Mouse (Mus musculus): Measurements from ENCODE around the gene Kcnk6. TPM values are rescaled to one million over a fixed set of nuclear protein-coding genes. Genes with fewer than 3 reads are reported as not detected.

Kcnk6 gene
- polyA plus RNA-seq, 1 experiment from 2014 or later, result 0.21 TPM

DNA sequence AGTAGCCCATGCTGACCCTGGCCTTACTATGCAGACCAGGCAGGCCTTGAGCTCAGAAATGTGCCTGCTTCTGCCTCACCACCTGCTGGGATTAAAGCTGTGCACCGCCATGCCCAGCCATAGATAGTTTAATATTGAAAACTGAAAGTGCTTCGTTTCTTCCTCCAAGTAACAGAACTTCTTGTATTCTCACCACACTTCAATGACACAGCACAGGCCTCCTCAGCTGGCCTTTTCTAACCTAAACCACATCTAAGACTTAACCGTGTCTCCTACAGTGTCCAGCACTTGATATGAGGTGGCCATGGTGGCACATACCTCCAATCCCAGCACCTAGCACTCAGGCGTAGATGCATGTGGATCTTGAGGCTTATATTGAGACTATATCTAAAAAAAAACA is 38.1 kb upstream of the Kcnk6 start:
- no peak for DNase-seq (ENCODE audit: low spot score)
- Histone ChIP-seq H3K36me3 (ENCODE audit: control insufficient read depth, insufficient read depth, low read length) (no peaks in the 10 kb centered on the region), H3K9me3 (ENCODE audit: control insufficient read depth, low read length) (no peaks in the 10 kb centered on the region), H3K27ac (ENCODE audit: low read depth, low read length) (no peak overlapping the region), H3K27me3 (ENCODE audit: control insufficient read depth, insufficient read depth, low read length) (no peaks in the 10 kb centered on the region), H3K4me2 (ENCODE audit: low read depth, low read length, severe bottlenecking) (no peak overlapping the region), H3K9ac (ENCODE audit: low read length) (no peak overlapping the region), H3K4me3 (ENCODE audit: low read depth, low read length) (no peak overlapping the region), H3K4me1 (replicated peaks; ENCODE audit: control insufficient read depth, insufficient read depth, low read length) (no peaks in the 10 kb centered on the region)
- no peak for ATAC-seq (replicated peaks; ENCODE audit: low FRiP score)
- 85% methylated on average over 4 of the region's 4 CpGs for WGBS

DNA sequence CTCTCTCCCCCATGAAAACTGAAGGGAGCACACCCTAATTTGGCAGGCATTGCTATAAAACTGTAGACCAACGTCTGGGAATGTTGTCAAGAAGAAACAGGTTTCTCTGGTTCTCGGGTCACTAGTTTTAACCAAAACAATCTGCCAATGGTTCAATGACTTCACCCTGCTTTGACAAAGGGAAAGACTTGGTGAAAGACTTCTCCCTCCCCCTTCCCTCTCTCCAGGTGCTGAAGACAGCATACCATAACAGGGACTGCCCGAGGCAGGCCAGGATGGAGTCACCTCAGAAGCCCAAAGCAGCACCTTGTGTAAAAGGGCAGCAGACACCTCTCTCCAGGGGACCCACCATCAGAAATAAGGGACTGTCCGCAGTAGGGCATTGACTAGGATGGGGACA is 34.6 kb upstream of the Kcnk6 start:
- DNase-seq (ENCODE audit: low spot score), result no peak
- WGBS, result 61% methylated on average over 4 of the region's 4 CpGs
- no peaks in the 10 kb centered on the region for H3K9me3 ChIP-seq (ENCODE audit: control insufficient read depth, low read length)

DNA sequence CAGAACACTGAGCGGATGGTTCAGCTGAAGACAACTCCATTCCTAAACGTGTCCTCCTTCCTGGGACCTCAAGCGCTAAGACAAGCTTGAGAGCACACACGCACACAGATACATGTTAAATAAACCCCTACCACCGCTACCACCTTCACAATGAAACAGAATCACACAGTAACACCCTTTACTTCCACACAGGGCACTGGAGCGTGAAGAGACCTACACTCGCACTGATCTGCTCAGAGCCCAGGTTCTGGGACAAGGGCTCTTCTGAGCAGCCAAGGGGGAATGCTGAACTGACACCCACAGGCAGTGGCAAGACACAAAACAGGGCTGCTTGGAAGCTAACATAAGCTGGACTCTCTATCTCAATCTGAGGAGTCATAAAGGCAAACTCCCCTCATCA is 33.3 kb upstream of the Kcnk6 start:
- H3K36me3 ChIP-seq (ENCODE audit: control insufficient read depth, insufficient read depth, low read length), result no peaks in the 10 kb centered on the region
- H3K4me3 ChIP-seq (ENCODE audit: low read depth, low read length), result no peak overlapping the region
- H3K9ac ChIP-seq (ENCODE audit: low read length), result no peak overlapping the region
- no peaks in the 10 kb centered on the region for H3K4me1 ChIP-seq (replicated peaks; ENCODE audit: control insufficient read depth, insufficient read depth, low read length)
- H3K4me2 ChIP-seq (ENCODE audit: low read depth, low read length, severe bottlenecking), result no peak overlapping the region
- ATAC-seq (replicated peaks; ENCODE audit: low FRiP score) (no peak), DNase-seq (ENCODE audit: low spot score) (no peak)
- 82% methylated on average over 7 of the region's 7 CpGs for WGBS
- H3K9me3 ChIP-seq (ENCODE audit: control insufficient read depth, low read length), result no peaks in the 10 kb centered on the region
- no peaks in the 10 kb centered on the region for H3K27me3 ChIP-seq (ENCODE audit: control insufficient read depth, insufficient read depth, low read length)
- no peak overlapping the region for H3K27ac ChIP-seq (ENCODE audit: low read depth, low read length)

More for the DNA sequence above, 34.6 kb upstream of the Kcnk6 start:
- H3K4me1 ChIP-seq (replicated peaks; ENCODE audit: control insufficient read depth, insufficient read depth, low read length), result no peaks in the 10 kb centered on the region
- no peak overlapping the region for H3K4me3 ChIP-seq (ENCODE audit: low read depth, low read length)
- no peaks in the 10 kb centered on the region for H3K36me3 ChIP-seq (ENCODE audit: control insufficient read depth, insufficient read depth, low read length)
- no peak for ATAC-seq (replicated peaks; ENCODE audit: low FRiP score)
- H3K4me2 ChIP-seq (ENCODE audit: low read depth, low read length, severe bottlenecking), result no peak overlapping the region
- no peaks in the 10 kb centered on the region for H3K27me3 ChIP-seq (ENCODE audit: control insufficient read depth, insufficient read depth, low read length)
- no peak overlapping the region for H3K27ac ChIP-seq (ENCODE audit: low read depth, low read length)
- H3K9ac ChIP-seq (ENCODE audit: low read length), result no peak overlapping the region

DNA sequence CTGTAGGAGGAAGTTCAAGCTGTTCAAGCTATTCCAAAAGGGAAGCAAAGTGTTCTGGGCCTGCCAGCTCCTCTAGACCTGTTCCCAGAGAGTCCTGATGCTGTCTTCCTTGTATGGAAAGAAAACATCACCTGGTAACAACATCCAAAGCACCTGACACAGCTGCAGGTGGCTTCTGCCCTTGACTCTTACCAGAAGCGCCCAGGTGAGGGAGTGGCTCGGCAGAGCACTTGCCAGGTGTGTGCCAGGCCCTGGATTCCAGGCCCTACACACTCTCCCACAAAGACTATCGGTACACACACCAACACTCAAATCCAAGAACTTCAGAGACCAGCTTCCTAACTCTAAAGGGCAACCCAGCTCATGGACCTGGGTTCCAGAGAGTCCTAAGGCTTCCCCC is 31.5 kb upstream of the Kcnk6 start:
- Histone ChIP-seq H3K36me3 (ENCODE audit: control insufficient read depth, insufficient read depth, low read length) (no peaks in the 10 kb centered on the region), H3K4me2 (ENCODE audit: low read depth, low read length, severe bottlenecking) (no peak overlapping the region)
- 80% methylated on average over 3 of the region's 3 CpGs for WGBS

DNA sequence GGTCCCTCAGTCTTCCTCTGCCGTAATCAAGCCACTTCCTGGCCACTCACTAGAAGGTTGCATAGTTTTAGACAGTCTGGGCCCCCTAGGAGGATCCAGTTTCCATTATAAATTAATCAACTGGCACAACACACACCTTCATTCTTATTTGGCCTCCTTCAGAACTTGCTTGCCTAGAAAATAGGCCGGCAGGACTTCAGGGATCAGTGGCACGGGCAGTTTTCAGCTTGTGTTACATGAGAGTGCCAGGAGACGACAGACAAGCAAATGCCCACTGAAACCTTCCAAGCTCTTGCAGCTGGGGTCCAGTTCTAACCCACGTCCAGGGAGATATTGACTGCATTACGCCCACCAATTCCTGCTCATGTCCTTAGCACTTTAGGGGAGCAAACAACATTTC is 29.8 kb upstream of the Kcnk6 start:
- H3K9me3 ChIP-seq (ENCODE audit: control insufficient read depth, low read length), result no peaks in the 10 kb centered on the region

More for the DNA sequence above, 31.5 kb upstream of the Kcnk6 start:
- Histone ChIP-seq H3K4me3 (ENCODE audit: low read depth, low read length) (no peak overlapping the region), H3K27ac (ENCODE audit: low read depth, low read length) (no peak overlapping the region), H3K4me1 (replicated peaks; ENCODE audit: control insufficient read depth, insufficient read depth, low read length) (peaks cover 8% of the 10 kb centered on the region), H3K27me3 (ENCODE audit: control insufficient read depth, insufficient read depth, low read length) (no peaks in the 10 kb centered on the region), H3K9ac (ENCODE audit: low read length) (no peak overlapping the region), H3K9me3 (ENCODE audit: control insufficient read depth, low read length) (no peaks in the 10 kb centered on the region)
- DNase-seq (ENCODE audit: low spot score) (no peak), ATAC-seq (replicated peaks; ENCODE audit: low FRiP score) (no peak)

DNA sequence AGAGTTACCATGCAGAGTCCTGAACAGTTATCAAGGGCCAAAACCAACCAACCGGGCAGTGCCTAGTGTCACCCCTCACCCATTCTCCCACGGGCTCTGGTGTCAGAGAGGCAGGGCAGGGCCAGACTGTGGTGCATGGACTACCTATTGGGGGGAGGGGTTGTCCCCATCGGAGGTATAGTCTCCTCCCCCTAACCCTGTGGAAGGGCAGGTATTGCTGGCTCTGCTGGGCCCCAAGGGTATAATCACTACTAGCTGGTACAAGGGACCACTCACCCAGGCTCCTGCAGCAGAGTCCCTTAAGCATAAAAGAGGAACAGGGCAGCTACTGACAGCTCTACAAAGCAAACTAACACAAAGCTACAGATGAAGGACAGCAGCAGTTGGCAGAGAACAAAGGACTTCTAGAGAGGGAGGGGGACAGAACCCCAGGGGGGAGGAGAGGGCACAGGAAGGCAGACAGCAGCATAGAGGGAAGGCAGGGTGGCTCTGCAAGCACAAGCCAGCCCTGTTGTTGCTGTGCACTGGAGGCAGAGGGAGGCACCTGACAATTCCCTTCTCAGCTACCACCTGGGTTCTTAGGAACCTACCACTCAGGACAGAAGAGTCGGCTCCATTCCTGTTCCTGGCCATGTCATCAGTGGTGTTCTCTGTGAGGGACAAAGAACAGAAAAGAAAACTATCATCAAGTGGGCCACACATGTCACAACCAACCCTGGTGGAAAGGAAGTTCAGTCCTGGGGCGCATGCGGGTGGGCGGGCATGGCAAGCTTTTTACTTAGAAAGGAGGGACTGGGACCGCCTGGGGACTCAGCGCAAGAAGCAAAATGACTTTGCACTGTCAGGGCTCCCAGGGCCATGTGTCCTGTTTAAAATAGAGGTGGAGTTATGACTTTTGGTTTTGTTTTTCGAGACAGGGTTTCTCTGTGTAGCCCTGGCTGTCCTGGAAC is 27.7 kb upstream of the Kcnk6 start:
- 77% methylated on average over 10 of the region's 10 CpGs for WGBS
- H3K9me3 ChIP-seq (ENCODE audit: control insufficient read depth, low read length), result no peaks in the 10 kb centered on the region
- no peak overlapping the region for H3K4me3 ChIP-seq (ENCODE audit: low read depth, low read length)
- H3K4me2 ChIP-seq (ENCODE audit: low read depth, low read length, severe bottlenecking), result no peak overlapping the region
- H3K36me3 ChIP-seq (ENCODE audit: control insufficient read depth, insufficient read depth, low read length), result no peaks in the 10 kb centered on the region
- DNase-seq (ENCODE audit: low spot score), result no peak
- H3K27ac ChIP-seq (ENCODE audit: low read depth, low read length), result peak overlapping the region; percentile 41; the same call in 1 of the 2 replicates
- ATAC-seq (replicated peaks; ENCODE audit: low FRiP score), result peak; percentile 36; the same call in 1 of the 2 replicates
- H3K27me3 ChIP-seq (ENCODE audit: control insufficient read depth, insufficient read depth, low read length), result no peaks in the 10 kb centered on the region
- peaks cover 8% of the 10 kb centered on the region for H3K4me1 ChIP-seq (replicated peaks; ENCODE audit: control insufficient read depth, insufficient read depth, low read length)
- H3K9ac ChIP-seq (ENCODE audit: low read length), result 0 out of 2 replicates have a peak overlapping the region, but pooled peaks have one; percentile 29

More for the DNA sequence above, 29.8 kb upstream of the Kcnk6 start:
- WGBS, result 85% methylated on average over 6 of the region's 6 CpGs
- Histone ChIP-seq H3K27me3 (ENCODE audit: control insufficient read depth, insufficient read depth, low read length) (no peaks in the 10 kb centered on the region), H3K27ac (ENCODE audit: low read depth, low read length) (no peak overlapping the region), H3K4me3 (ENCODE audit: low read depth, low read length) (no peak overlapping the region), H3K36me3 (ENCODE audit: control insufficient read depth, insufficient read depth, low read length) (no peaks in the 10 kb centered on the region), H3K9ac (ENCODE audit: low read length) (no peak overlapping the region), H3K4me1 (replicated peaks; ENCODE audit: control insufficient read depth, insufficient read depth, low read length) (peaks cover 8% of the 10 kb centered on the region), H3K4me2 (ENCODE audit: low read depth, low read length, severe bottlenecking) (no peak overlapping the region)
- no peak for ATAC-seq (replicated peaks; ENCODE audit: low FRiP score)
- DNase-seq (ENCODE audit: low spot score), result no peak

DNA sequence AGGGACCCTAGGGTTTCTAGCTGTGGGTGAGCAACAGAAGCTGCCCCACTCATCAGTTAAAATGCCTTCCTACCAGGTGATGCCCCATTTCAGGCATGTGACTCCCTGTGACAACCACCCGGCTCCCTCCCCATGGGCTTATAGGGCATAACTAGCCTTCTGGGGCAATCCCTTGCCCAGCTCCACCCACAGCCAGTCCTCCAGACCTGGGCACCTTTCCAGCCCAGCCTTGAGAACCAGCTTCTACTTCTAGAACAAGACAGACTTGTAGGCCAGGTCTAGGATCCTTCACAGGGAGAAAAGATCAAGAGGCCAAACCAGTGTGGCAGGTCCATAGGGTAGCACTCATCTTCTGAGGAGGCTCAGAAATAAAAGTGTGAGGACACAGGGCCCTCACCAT is 25.1 kb upstream of the Kcnk6 start:
- 100% methylated on average over 1 of the region's 1 CpGs for WGBS
- Histone ChIP-seq H3K27ac (ENCODE audit: low read depth, low read length) (no peak overlapping the region), H3K4me2 (ENCODE audit: low read depth, low read length, severe bottlenecking) (no peak overlapping the region), H3K36me3 (ENCODE audit: control insufficient read depth, insufficient read depth, low read length) (no peaks in the 10 kb centered on the region), H3K9me3 (ENCODE audit: control insufficient read depth, low read length) (no peaks in the 10 kb centered on the region), H3K27me3 (ENCODE audit: control insufficient read depth, insufficient read depth, low read length) (no peaks in the 10 kb centered on the region), H3K9ac (ENCODE audit: low read length) (no peak overlapping the region), H3K4me3 (ENCODE audit: low read depth, low read length) (no peak overlapping the region), H3K4me1 (replicated peaks; ENCODE audit: control insufficient read depth, insufficient read depth, low read length) (peaks cover 8% of the 10 kb centered on the region)
- DNase-seq (ENCODE audit: low spot score) (no peak), ATAC-seq (replicated peaks; ENCODE audit: low FRiP score) (no peak)

DNA sequence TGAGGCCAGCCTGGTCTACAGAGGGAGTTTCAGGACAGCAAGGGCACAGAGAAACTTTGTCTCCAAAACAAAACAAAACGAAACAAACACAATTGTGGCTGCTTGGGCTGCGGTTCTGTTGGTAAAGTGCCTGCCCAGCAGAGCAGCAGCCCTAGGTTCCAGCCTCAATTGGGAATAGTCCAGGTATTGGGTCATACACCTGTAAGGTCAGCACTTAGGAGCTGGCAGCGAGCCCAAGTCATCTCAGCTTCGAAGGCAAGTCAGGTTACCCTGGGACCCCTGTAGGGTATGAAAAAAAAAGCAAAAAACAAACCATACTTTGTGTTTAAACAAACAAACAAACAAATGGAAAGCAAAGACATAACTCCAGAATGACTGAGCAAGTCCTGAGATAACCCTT is 23.6 kb upstream of the Kcnk6 start:
- Histone ChIP-seq H3K27ac (ENCODE audit: low read depth, low read length) (no peak overlapping the region), H3K4me2 (ENCODE audit: low read depth, low read length, severe bottlenecking) (no peak overlapping the region), H3K9me3 (ENCODE audit: control insufficient read depth, low read length) (no peaks in the 10 kb centered on the region), H3K4me1 (replicated peaks; ENCODE audit: control insufficient read depth, insufficient read depth, low read length) (peaks cover 8% of the 10 kb centered on the region), H3K36me3 (ENCODE audit: control insufficient read depth, insufficient read depth, low read length) (no peaks in the 10 kb centered on the region), H3K9ac (ENCODE audit: low read length) (no peak overlapping the region), H3K4me3 (ENCODE audit: low read depth, low read length) (no peak overlapping the region), H3K27me3 (ENCODE audit: control insufficient read depth, insufficient read depth, low read length) (no peaks in the 10 kb centered on the region)
- ATAC-seq (replicated peaks; ENCODE audit: low FRiP score) (no peak), DNase-seq (ENCODE audit: low spot score) (no peak)
- 92% methylated on average over 4 of the region's 4 CpGs for WGBS

DNA sequence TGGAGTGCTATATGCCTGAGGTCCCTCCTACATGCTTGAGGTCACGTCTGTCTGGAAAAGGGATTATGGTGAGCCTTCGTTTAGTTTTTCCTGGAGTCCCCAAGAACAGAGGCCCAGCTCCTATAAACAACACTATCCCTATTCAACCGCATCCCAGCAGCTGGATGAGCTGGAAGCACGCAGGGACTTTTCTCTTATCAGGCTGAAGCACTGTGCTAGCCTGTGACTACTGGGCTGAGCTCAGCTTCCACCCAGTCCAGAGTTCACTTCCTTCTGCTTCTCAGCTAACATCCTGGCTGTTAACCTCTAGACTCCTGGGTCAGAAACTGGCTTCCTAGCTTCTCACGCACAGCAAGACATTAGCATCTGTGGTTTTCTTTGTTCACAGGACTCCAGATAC is 21.5 kb upstream of the Kcnk6 start:
- no peak overlapping the region for H3K4me3 ChIP-seq (ENCODE audit: low read depth, low read length)
- ATAC-seq (replicated peaks; ENCODE audit: low FRiP score) (no peak), DNase-seq (ENCODE audit: low spot score) (no peak)
- H3K9ac ChIP-seq (ENCODE audit: low read length), result no peak overlapping the region
- no peaks in the 10 kb centered on the region for H3K9me3 ChIP-seq (ENCODE audit: control insufficient read depth, low read length)
- WGBS, result 58% methylated on average over 5 of the region's 5 CpGs
- no peaks in the 10 kb centered on the region for H3K4me1 ChIP-seq (replicated peaks; ENCODE audit: control insufficient read depth, insufficient read depth, low read length)
- H3K27me3 ChIP-seq (ENCODE audit: control insufficient read depth, insufficient read depth, low read length), result peaks cover 2% of the 10 kb centered on the region; the same call in 1 of the 2 replicates
- no peak overlapping the region for H3K27ac ChIP-seq (ENCODE audit: low read depth, low read length)
- no peaks in the 10 kb centered on the region for H3K36me3 ChIP-seq (ENCODE audit: control insufficient read depth, insufficient read depth, low read length)
- H3K4me2 ChIP-seq (ENCODE audit: low read depth, low read length, severe bottlenecking), result no peak overlapping the region

All from forebrain, embryonic 11.5 days (tissue).